Mouse (Mus musculus) embryo, embryonic 11.5 days (tissue): ENCODE results near the gene Dgcr6.

ENCODE experiments used
- DNase-seq: peaks from one replicate; pipeline ENCODE4 v3.0.0-alpha.2; 2012; ENCODE audit warnings: low read depth, low spot score

Dgcr6 gene

DNA sequence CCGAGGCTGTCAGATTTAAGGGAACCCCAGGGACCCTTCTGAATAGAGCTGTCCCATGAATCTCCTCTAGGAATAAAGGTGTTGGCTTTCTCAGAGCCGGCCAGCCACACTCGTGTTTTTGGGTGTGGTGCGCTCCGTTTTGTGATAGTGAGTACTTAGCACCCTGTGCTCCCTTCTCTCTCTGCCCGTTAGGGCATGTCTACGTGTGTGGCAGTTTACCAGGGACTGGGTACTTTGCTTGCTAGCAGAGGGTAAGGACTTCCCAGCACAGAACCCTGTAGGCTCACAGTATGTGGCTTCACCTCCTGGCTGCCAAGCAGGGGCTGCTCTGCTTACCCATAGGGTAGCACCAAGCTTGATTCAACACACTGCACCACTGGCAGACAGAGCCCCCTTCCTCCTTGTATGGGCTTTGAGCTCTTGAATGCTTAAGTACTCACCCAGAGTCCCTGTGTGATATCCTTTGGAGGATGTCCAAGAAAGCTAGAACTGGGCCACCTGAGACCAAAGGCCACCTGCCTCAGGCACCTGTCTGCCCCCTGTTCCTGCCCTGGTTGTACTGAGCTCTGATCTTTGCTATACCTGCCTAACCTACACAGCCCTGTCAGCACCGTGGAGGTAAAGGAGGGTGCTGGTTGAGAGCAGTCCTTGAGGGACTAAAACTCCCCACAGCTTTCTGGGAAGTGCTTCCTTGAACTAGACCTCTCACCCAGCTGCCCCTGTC is 16.2 kb downstream of the Dgcr6 start:
- no peak for DNase-seq

DNA sequence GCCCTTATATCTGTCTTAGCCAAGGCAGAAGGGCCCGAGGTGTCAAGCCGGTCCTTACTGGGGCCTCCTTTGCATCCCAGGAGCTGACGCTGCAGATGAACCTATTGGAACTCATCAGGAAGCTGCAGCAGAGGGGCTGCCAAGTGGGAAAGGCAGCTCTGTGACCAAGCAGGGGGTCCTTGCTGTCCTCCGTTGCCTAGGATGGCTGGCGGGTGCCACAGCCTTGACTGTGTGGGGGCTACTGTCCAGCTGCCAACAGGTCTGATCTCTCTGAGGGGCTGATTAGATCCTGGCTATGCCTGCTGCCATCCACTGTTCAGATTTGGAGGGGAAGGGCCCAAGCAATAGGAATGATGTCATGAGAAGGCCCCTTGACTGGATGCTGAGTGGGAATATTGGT is 18.1 kb downstream of the Dgcr6 start:
- DNase-seq, result no peak

DNA sequence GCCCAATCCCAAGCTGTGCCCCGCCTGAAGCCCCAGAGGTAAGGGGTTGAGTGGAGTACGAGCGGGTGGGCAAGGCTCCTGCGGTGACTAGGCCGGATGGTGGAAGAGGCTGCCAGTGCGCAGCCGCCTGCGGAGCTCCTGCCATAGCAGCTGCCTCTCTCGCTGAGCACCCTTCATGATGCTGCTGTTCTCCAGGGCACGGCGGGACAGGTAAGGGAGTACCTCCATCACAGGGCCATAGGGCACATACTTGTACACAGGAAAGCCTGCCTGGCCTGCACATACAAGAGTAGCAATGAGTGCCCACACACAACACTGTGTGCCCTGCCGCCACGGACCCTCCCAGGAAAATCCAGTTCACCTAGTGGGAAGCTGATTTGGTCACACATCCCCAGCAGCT is 19.4 kb downstream of the Dgcr6 start:
- no peak for DNase-seq

DNA sequence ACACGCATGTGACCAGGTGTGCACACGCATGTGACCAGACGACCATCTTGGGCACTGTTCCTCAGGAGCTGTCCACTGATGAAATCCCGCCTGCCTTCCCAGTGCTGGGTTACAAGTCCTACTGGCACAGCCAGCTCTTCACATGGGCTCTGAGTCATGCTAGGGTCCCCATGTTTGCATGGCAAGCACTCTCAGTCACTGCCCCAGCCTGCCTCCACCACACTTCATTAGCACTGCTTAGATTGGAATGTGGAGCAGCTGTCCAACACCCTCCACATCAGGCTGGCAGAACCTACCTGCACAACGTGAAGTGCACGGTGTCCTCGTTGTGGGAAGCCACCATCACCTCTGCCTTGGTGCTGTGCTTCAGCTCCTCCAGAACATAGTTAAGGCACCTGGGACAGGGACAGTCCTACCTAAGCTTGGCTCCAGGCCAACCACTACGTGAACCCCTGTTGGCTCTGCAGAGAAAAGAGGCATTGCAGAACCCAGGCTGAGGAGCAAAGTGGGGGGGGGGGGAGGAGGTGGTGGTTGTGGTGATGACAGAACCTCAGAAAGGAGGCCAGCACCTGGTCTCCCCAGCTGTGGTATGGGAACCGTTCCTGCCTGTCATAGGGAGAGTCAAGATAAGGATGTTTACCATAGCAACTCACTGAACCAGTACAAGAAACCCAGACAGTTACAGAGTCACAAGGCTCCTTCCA is 20.8 kb downstream of the Dgcr6 start:
- DNase-seq, result no peak

DNA sequence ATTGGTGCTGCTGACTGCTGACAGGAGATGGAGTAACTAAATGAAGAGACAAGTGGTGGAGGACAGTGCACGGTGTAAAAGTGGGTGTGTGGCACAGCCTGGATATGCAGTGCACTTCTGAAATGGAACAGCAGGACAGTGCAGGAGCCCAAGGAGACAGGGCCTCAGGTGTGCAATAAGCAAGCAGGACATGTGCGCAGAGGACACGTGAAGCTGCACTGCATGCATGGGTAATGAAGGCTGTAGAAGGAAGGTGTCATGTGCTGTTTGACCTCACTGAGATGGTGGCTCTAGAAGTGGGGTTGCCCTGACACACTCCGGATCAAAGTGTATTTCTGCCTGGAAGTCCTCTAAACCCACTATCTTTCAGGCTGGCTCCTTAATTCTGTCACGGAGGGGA is 22.0 kb downstream of the Dgcr6 start:
- DNase-seq, result no peak

DNA sequence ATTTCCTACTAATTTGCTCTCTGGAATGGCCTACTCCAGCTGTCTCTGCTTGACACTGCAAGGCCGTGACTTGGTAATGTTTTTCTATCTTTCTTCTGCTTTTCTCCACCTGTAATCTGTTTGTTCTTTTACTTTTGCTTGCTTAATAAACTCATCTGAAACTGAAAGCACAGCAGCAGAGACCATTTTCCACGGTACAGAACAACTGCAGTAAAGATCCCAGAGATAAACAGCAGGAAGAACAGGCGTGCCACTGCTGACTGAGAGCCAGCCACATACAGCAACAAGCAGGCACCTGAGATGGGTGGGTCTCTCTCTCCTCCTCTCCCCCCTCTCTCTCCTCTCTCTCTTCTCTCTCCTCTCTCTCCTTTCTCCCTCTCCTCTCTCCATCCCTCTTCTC is 22.5 kb downstream of the Dgcr6 start:
- DNase-seq, result no peak

DNA sequence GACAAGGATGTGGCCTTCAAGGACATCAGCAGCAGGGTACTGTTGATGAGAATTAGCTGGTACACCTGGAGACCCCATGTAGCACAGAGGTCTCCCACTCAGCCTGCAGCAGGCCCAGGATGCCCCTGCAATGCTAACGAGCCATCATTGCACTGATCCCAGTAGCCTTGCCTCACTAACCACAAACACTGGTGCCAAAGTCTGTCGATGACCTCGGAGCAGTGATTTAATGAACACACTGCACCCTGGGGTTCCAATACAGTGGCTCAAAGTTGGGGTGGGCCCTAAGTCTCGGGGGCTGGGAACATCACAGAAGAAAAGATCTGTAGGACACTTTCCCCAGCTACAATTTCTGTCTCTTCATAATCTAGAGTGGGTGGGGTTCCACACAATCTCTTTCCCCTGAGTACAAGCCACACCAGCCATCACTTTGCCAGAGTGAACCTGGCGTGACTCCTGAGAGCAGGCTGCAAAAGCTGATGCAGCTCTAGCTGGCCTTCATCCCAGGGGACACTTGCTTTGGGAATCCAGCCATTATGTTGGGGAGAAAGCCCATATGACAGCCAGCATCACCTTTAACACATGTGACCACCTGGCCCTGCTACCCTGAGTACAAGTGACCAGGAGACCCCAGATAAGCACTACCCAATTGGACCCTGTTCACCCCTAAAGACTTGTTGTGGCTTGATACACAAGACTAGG is 25.8 kb downstream of the Dgcr6 start:
- no peak for DNase-seq

DNA sequence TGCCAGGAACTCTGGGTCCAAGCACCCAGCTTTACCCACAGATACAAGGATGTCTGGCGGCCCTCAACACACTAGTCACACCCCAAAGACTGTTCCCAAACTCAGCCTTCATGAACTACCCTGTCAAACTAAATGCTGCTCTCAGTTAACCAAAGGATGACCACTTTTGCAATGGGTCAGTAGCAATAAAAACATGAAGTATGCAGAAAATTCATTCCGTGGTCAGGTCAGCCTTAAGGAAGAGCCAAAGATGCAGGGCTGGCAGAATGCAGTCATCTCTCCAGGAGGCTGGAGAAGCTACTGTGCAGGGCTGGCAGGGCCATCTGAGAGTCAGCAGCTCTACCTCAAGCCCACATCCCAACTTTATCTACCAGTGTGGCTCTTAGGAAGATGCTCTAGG is 26.6 kb downstream of the Dgcr6 start:
- DNase-seq, result no peak

DNA sequence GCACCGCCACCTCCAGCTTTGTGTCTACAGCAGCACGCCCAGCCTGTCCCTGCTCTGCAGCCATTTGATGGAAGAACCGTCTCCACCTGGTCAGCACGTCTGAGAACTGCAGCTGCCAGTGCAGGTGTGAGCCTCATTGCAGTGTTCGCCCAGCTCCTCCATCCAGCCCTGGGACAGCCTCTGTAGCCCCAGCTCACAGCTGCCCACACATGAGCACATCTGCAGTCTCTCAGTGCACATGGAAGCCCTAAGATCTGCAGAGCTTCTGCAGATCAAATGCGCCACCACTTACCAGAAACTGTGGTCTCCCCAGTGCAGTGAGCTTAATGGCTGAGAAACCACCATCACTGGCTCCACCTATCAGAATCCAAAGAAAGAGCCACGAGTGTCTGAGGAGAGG is 27.5 kb downstream of the Dgcr6 start:
- DNase-seq, result no peak

DNA sequence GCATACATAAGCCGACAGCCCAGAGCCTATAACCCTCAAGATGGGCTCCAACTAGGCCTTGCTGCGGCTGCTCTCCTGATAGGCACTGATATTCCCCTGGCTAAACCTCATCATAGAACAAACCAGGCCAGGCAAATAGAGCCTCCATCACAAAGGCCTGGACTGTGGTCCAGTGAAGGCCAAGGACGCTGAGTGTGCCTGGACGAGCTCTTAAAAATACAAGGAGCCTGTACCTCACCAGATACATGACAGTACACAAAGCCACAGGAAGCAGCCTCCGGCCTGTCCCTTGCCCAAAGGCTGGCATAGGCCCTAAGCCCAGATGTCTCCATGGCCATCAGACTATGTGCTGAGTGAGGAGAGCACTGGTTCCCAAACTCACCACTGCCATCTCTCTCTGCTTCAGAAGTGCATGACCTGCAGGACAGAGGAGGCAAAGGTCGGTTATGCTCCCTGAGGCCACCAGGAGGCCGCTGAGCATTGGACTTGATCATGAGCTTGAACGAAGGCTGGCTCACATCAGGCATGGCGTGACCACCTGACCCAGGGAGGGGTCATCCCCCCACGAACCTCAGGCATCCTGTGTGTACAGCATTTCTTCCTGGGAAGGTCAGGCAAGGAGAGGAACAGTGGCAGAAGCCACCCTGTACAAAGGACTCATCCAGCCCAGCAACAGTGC is 28.6 kb downstream of the Dgcr6 start:
- no peak for DNase-seq

DNA sequence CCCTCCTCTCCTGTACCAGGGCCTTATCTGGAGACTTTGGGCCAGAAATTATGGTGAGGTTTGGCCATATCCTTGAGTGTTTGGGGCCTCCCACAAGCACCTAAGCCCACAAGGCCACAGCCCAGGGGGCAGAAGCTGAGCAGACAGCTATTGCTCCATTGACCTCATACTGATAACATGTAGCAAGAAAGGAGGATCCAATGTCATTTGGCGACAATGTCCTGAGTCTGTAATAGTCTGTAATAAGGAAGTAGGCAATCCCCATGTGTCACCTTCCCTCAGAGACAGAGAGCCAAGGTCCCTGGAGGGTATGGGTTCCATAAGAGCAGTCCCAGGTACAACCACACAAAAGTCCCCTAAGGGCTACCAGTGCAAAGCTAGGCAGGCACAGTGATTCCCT is 29.6 kb downstream of the Dgcr6 start:
- no peak for DNase-seq

DNA sequence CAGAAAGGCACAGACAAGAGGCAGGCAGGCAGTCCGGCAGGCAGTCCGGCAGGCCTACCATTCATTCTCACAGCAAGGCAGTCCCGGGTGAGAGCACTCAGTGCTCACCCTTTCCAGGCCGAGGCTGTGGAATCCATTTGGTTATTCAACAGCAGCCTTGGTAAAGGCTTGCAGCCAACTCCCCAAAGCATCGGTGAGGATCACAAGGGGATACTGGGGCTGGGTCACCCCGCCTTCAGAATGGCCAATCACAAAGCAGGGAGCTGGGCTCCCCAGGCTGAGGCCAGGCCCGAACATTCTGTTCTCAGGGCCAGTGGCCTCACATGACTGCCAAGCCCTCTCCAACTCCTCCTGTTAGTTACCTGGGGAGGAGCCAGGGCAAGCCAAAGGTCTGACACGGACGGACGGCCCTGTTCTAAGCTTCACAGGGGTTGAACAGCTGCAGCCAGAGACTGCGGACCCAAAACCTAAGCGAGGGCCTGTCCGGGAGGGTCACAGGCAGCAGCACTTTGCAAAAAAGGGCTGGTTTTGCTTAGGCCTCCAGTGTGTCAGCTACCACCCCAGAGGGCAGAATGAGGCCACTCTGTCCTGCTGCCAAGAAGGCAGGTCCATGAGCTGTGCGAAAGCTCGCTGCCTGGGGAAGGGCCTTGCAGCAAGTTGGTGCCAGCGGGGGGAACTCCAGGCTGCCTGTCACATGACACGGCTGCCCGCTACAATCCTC is 30.7 kb downstream of the Dgcr6 start:
- DNase-seq, result no peak

DNA sequence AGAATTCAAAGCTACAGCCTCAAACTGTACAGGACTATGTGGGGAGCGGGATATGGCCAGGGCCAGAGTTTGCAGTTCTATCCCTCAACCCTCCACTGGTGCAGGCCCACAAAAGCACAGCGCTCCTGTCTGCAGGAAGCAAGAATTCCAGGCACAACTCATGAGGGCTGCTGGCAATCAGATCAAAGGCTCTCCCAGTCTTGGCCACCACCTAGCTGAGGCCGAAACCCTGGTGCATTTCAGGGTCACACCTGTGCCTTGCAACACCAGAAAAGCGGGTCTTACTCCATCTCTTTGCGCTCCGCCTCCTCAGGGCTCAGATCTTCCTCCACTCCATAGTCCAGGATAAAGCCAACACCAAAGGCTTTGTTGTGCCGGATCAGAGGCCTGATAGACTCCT is 31.6 kb downstream of the Dgcr6 start:
- DNase-seq, result no peak

DNA sequence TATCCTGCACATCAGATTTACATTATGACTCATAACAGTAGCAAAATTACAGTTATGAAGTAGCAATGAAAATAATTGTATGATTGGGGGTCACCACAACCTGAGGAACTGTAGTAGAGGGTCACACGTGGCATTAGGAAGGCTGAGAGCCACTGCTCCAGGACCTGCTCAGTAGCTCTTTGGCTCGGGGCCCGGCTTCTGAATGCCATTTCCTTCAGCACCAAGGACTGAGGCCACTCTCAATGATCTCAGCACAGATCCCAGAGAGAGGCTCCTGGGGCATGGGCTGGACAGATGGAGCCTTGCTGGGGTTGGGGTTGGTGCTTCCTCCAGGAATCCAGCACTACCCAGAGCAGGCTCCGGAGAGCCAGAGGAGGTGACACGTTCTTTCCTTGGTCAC is 34.4 kb downstream of the Dgcr6 start:
- no peak for DNase-seq

DNA sequence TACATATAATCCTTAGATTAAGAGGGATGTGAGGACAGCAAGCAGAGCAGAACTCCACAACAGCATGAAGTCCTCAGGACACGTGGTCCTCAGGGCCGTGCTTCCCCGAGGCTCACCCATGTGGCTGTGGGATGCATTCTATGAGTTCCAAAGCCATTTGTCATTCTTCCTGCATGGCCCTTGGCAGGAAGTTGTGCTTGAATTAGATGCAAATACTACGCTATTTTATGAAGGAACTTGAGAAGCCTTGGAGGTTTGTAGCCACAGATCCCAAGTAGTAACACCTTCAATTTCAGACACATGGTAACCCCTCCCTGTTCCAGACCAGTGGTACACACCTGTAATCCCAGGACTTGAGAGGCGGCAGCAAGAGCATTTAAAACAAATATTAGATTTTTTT is 43.7 kb downstream of the Dgcr6 start:
- no peak for DNase-seq

DNA sequence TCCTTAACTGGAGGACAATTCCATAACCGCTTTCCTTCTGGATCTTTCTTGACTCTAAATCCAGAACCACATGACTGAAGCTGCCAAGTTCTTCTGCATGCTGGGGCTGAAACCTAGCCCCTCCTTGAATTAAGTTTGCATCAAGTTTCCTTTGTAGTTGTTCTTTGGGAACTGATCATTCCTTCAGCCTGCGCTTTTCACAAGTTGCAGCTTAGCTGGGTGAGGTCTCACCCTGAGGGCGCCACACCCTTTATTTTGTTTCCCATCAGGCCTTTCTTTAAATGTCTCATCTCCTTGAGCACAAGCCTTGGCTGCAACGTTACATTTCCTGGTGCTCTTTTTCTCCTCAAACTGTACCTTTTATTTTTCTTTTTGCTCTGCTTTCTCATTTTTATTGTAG is 50.2 kb downstream of the Dgcr6 start:
- no peak for DNase-seq

DNA sequence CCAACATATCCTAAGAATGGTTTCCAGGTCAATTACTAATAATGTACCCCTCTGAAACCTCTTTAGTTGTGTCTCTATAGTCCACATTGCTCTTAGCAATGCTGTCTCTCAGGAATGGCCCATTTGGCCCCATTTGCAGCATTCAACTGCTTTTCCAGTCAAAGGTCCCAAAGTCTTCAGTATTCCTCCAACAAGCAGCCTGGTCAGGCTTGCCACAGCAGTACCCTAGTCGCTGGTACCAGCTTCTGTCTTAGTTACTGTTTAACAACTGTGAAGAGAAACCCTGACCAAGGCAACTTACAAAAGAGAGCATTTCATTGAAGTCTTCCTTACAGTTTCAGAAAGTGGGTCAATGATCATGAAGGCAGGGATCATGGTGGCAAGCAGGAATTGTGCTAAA is 50.7 kb downstream of the Dgcr6 start:
- DNase-seq, result no peak

DNA sequence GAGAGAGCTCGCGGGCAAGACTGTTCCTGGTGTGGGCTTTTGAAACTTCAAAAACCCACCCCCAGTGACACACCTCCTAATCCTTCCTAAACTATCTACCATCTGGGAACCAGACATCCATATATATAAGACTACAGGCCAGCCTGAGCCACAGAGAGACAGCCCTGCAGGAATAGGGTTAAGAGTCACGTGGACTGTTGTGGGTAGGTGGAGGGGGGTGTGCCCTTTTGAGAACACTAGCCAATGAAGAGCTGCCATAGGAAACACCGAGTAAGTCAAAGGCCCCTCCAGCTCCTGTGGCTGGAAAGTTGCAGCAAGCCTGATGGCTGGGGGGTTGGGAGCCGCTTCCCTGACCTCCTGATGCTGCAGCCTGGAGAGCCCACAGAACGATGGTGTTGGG is 51.1 kb downstream of the Dgcr6 start:
- no peak for DNase-seq

DNA sequence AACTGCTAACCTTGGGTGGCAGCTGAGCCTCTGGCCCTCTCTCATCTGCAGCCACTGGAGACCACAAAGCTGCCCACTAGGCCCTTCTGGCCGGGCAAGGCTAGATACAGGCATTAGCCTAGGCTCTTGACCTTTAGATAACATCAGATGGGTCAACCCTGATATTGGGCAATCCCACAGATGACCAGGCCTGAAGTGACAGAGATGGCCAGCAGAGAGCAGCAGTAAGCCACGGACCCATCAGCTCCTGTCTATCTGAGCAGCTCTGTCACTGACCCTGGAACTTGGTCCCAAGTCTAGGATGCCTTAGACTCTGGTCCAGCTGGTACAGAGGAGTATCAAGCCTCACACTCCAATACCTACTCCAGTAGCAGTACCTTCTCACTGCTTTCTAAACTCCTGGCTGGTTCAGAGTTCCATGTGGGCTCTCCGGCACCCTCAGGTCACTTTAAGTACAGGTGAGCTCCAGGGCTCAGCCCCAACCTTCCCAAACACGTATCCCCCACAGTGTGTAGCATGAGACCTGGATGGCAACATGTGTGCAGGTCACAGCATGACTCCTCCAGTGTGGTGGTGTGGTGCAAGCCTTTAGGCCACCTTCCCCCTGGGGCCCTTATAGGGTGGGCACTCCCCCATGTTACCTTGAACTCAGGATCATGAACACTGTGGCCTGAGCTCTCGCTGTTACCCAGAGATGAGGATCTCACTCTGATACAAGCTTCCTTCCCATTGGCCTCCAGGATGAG is 55.7 kb downstream of the Dgcr6 start:
- no peak for DNase-seq

DNA sequence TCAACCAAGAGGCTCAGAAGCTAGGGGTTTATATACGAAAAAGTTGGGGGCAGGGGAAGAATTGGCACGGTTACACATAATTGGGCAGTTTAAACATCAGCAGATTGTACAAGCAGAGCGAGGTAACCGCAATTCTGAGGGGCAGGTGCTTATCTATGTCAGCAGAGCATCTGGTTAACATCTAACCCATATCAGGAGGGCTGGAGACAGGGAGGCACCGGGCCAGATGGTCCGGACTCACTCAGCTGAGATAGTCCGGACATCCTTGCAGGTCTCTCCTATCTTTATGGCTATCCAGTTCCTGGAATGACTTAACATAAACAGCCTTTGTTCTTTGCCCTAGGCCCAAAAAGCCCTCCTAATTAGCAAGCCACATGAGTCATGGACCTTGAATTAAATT is 58.4 kb downstream of the Dgcr6 start:
- DNase-seq, result no peak

DNA sequence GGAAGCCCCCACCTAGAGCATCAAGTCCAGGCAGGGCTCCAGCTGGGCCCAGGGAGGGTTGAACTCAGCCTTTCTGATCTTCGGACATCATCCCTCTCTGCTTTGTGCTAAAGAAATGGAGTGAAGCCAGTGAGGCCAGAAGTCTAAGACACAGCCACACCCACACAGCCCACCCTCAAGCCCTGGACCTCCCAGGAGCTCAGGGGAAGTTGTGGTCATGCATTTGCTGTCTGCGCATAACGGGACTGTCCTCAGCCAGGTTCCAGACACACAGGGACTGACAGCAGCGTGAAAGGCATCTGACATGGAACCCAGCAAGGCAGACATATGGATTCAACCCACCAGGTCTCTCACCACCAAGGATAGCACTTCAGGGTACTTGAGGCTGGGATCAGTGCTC is 63.8 kb downstream of the Dgcr6 start:
- no peak for DNase-seq
